22 mouse cellular contexts compared by ENCODE assay signal in the genomic region with DNA sequence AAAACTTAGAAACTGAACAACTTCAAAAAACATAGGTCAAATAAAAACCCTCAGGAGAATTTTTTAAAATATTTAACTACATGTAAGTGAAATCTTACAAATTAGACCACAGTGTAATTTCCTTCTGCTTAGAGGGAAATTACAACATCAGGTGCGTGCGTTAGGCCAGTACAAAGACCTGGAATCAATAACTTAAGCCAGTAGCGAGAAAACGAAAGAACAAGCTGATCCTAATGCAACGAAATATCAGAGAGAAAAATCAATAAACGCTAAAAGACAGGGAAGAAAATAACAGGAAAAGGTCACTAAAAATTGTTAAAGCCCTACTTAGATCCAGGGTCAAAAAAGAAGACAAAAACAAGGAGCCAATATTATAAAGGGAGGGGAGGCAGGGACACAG. TPM values are rescaled to one million over a fixed set of nuclear protein-coding genes. Genes with fewer than 3 reads are reported as not detected.
DNase-seq lines count a peak whose midpoint lies in the region; ATAC-seq and TF ChIP-seq lines count a peak whose summit lies in the region.
"Had no signal": no experiment of that assay in that cellular context is flagged by ENCODE, and none has a peak within 500 bp of the region (broad histone marks: within the 10 kb centered on the region; RNA-seq: fewer than 3 reads in every experiment).

No protein-coding gene starts in this region.

- WGBS in liver, adult 2 months, result 25% methylated on average over 6 of the region's 6 CpGs
- 84% methylated on average over 6 of the region's 6 CpGs for WGBS in liver, embryonic 11.5 days
- 71% methylated on average over 6 of the region's 6 CpGs for WGBS in stomach, embryonic 15.5 days
- WGBS in stomach, postnatal 0 days, result 76% methylated on average over 6 of the region's 6 CpGs
- WGBS in liver, embryonic 15.5 days (ENCODE audit: insufficient replicate concordance), result 46% methylated on average over 6 of the region's 6 CpGs
- 82% methylated on average over 6 of the region's 6 CpGs for WGBS in lung, adult 2 months

- H3K4me1 ChIP-seq in liver, adult 2 months (ENCODE audit: control insufficient read depth, insufficient read depth, low read length), result peaks cover 13% of the 10 kb centered on the region
- H3K4me1 ChIP-seq in liver, embryonic 11.5 days (replicated peaks; ENCODE audit: control insufficient read depth, insufficient read depth, low read length), result peaks cover 24% of the 10 kb centered on the region
- H3K4me1 ChIP-seq in stomach, embryonic 15.5 days, result no peaks in the 10 kb centered on the region
- H3K4me1 ChIP-seq in stomach, postnatal 0 days (replicated peaks; ENCODE audit: control insufficient read depth, insufficient read depth), result no peaks in the 10 kb centered on the region
- H3K4me1 ChIP-seq in liver, embryonic 15.5 days (replicated peaks), result peaks cover 43% of the 10 kb centered on the region
- H3K4me1 ChIP-seq in lung, adult 2 months (ENCODE audit: control insufficient read depth, insufficient read depth, low read length), result peaks cover 3% of the 10 kb centered on the region; the same call in 1 of the 2 replicates
- H3K4me1 ChIP-seq: forebrain, embryonic 10.5 days; forebrain, embryonic 13.5 days; hindbrain, embryonic 12.5 days had no signal

- no peaks in the 10 kb centered on the region for H3K9me3 ChIP-seq in liver, embryonic 11.5 days (ENCODE audit: control insufficient read depth, low read length)
- no peaks in the 10 kb centered on the region for H3K9me3 ChIP-seq in stomach, embryonic 15.5 days
- no peaks in the 10 kb centered on the region for H3K9me3 ChIP-seq in stomach, postnatal 0 days (ENCODE audit: control insufficient read depth, low read length)
- H3K9me3 ChIP-seq in liver, embryonic 15.5 days (replicated peaks), result no peaks in the 10 kb centered on the region
- H3K9me3 ChIP-seq: forebrain, embryonic 10.5 days; forebrain, embryonic 13.5 days; hindbrain, embryonic 12.5 days had no signal

- peak overlapping the region; percentile 99 for H3K27ac ChIP-seq in liver, adult 2 months (replicated peaks; ENCODE audit: insufficient read depth, low read depth, low read length)
- no peak overlapping the region for H3K27ac ChIP-seq in liver, embryonic 11.5 days (ENCODE audit: low read depth, low read length)
- H3K27ac ChIP-seq in stomach, embryonic 15.5 days, result no peak overlapping the region
- no peak overlapping the region for H3K27ac ChIP-seq in stomach, postnatal 0 days (replicated peaks)
- H3K27ac ChIP-seq in liver, embryonic 15.5 days (replicated peaks), result 0 out of 2 replicates have a peak overlapping the region, but pooled peaks have one; percentile 51
- H3K27ac ChIP-seq: forebrain, embryonic 10.5 days; forebrain, embryonic 13.5 days; hindbrain, embryonic 12.5 days had no signal

- no peak for TF ChIP-seq EP300 in stomach, postnatal 0 days (optimal IDR thresholded peaks at IDR 0.05)

- peak; percentile 91 for DNase-seq in liver, adult 2 months (ENCODE audit: extremely low read depth, low read depth, low spot score)
- no peak for DNase-seq in liver, embryonic 11.5 days (ENCODE audit: low spot score)
- no peak for DNase-seq in stomach, postnatal 0 days (ENCODE audit: low spot score)
- no peak for DNase-seq in testis, postnatal 10 days (ENCODE audit: low spot score)
- no peak for DNase-seq in lung, adult 2 months
- DNase-seq: adrenal gland, adult 8-10 months; adrenal gland, postnatal 25 days; cerebellum, adult 18-20 months; cerebellum, adult 9-10 months; cerebellum, postnatal 14 days; gastrocnemius, postnatal 10 days; gastrocnemius, postnatal 36 days; heart, adult 11 months had no signal

- peaks cover 15% of the 10 kb centered on the region; the same call in 1 of the 2 replicates for H3K79me2 ChIP-seq in liver, adult 2 months (ENCODE audit: control insufficient read depth, insufficient read depth, low read length)

- no peak for TF ChIP-seq POLR2A in liver, adult 2 months (IDR thresholded peaks at IDR 0.05; ENCODE audit: extremely low read depth, insufficient read depth, low read length)
- no peak for TF ChIP-seq POLR2A in lung, adult 2 months (IDR thresholded peaks at IDR 0.05; ENCODE audit: borderline replicate concordance, extremely low read depth, low read depth, low read length)

- H3K27me3 ChIP-seq in liver, adult 2 months (ENCODE audit: control insufficient read depth, insufficient read depth, low read length), result no peaks in the 10 kb centered on the region
- no peaks in the 10 kb centered on the region for H3K27me3 ChIP-seq in liver, embryonic 11.5 days (replicated peaks; ENCODE audit: control insufficient read depth, insufficient read depth, low read length)
- no peaks in the 10 kb centered on the region for H3K27me3 ChIP-seq in stomach, embryonic 15.5 days (replicated peaks)
- H3K27me3 ChIP-seq in stomach, postnatal 0 days (ENCODE audit: control insufficient read depth, insufficient read depth, low read length), result no peaks in the 10 kb centered on the region
- no peaks in the 10 kb centered on the region for H3K27me3 ChIP-seq in liver, embryonic 15.5 days
- H3K27me3 ChIP-seq: forebrain, embryonic 13.5 days; hindbrain, embryonic 12.5 days had no signal

- no peak for ATAC-seq in liver, embryonic 11.5 days (replicated peaks; ENCODE audit: low FRiP score)
- no peak for ATAC-seq in stomach, embryonic 15.5 days (ENCODE audit: insufficient read depth, low FRiP score, low read depth)
- ATAC-seq in stomach, postnatal 0 days (ENCODE audit: low FRiP score, low TSS enrichment), result no peak
- no peak for ATAC-seq in liver, embryonic 15.5 days (ENCODE audit: insufficient read depth)
- ATAC-seq in megakaryocyte, adult 5-6 weeks (ENCODE audit: poor library complexity, severe bottlenecking), result 0 out of 2 replicates have a peak, but pooled peaks have one; percentile 13
- ATAC-seq: CD4-positive, CD25-positive, alpha-beta regulatory T cell, adult 4 months; forebrain, embryonic 13.5 days; forebrain, embryonic 16.5 days had no signal

- no peaks in the 10 kb centered on the region for H3K36me3 ChIP-seq in liver, adult 2 months (ENCODE audit: control insufficient read depth, insufficient read depth, low read length)
- H3K36me3 ChIP-seq in liver, embryonic 11.5 days (ENCODE audit: control insufficient read depth, insufficient read depth, low read length), result no peaks in the 10 kb centered on the region
- no peaks in the 10 kb centered on the region for H3K36me3 ChIP-seq in stomach, embryonic 15.5 days
- no peaks in the 10 kb centered on the region for H3K36me3 ChIP-seq in stomach, postnatal 0 days (ENCODE audit: control insufficient read depth, insufficient read depth, low read length)
- no peaks in the 10 kb centered on the region for H3K36me3 ChIP-seq in liver, embryonic 15.5 days (replicated peaks)
- H3K36me3 ChIP-seq: forebrain, embryonic 10.5 days; hindbrain, embryonic 12.5 days had no signal

- peak overlapping the region; percentile 46; the same call in 1 of the 2 replicates for H3K4me3 ChIP-seq in liver, adult 2 months (ENCODE audit: insufficient read depth, low read depth, low read length)
- no peak overlapping the region for H3K4me3 ChIP-seq in liver, embryonic 11.5 days (ENCODE audit: low read depth, low read length)
- no peak overlapping the region for H3K4me3 ChIP-seq in stomach, embryonic 15.5 days (replicated peaks)
- no peak overlapping the region for H3K4me3 ChIP-seq in stomach, postnatal 0 days (ENCODE audit: low read depth, low read length)
- H3K4me3 ChIP-seq in liver, embryonic 15.5 days (replicated peaks), result no peak overlapping the region
- no peak overlapping the region for H3K4me3 ChIP-seq in lung, adult 2 months (replicated peaks; ENCODE audit: extremely low read depth, low read depth, low read length)
- H3K4me3 ChIP-seq: forebrain, embryonic 10.5 days; forebrain, embryonic 13.5 days; hindbrain, embryonic 12.5 days had no signal

- no peak for TF ChIP-seq CTCF in liver, adult 2 months (IDR thresholded peaks at IDR 0.05; ENCODE audit: low read depth, low read length)
- TF ChIP-seq CTCF in stomach, postnatal 0 days (IDR thresholded peaks at IDR 0.05; ENCODE audit: low read depth), result no peak
- no peak for TF ChIP-seq CTCF in lung, adult 2 months (IDR thresholded peaks at IDR 0.05; ENCODE audit: insufficient read depth, low read length)

- no peak overlapping the region for H3K4me2 ChIP-seq in liver, embryonic 11.5 days
- H3K4me2 ChIP-seq in stomach, embryonic 15.5 days, result 0 out of 2 replicates have a peak overlapping the region, but pooled peaks have one; percentile 4
- no peak overlapping the region for H3K4me2 ChIP-seq in stomach, postnatal 0 days (replicated peaks; ENCODE audit: low read depth)
- H3K4me2 ChIP-seq in liver, embryonic 15.5 days, result no peak overlapping the region; the same call in none of the 2 replicates
- H3K4me2 ChIP-seq: forebrain, embryonic 13.5 days; heart, embryonic 11.5 days; hindbrain, embryonic 12.5 days had no signal

- peak overlapping the region; percentile 86 for H3K9ac ChIP-seq in liver, adult 2 months (ENCODE audit: low read depth, low read length)
- no peak overlapping the region for H3K9ac ChIP-seq in liver, embryonic 11.5 days (ENCODE audit: low read depth, low read length)
- H3K9ac ChIP-seq in stomach, embryonic 15.5 days, result no peak overlapping the region
- no peak overlapping the region for H3K9ac ChIP-seq in stomach, postnatal 0 days (ENCODE audit: low read length)
- H3K9ac ChIP-seq in liver, embryonic 15.5 days, result no peak overlapping the region
- H3K9ac ChIP-seq: forebrain, embryonic 13.5 days; hindbrain, embryonic 12.5 days had no signal

RNA-seq across cellular contexts. Expression of gene Tbc1d8, which starts 44.3 kb away (rescaled TPM):
- 7.0 and 12.6 TPM in 2 replicates for total RNA-seq in liver, adult 2 months (2014; rRNA removed)
- polyA plus RNA-seq in liver, adult 2 months (2012; rRNA removed), result 8.2 and 13.9 TPM in 2 replicates
- 6.7 and 9.3 TPM in 2 replicates for polyA plus RNA-seq in liver, embryonic 11.5 days (2014; fragmentation: Nextera tagmentation; extraction: Ambion mirVana)
- polyA plus RNA-seq in stomach, embryonic 15.5 days (2015; fragmentation: Nextera tagmentation; extraction: Ambion mirVana), result 11.7 and 12.5 TPM in 2 replicates
- 5.3 and 7.3 TPM in 2 replicates for polyA plus RNA-seq in stomach, postnatal 0 days (2015; fragmentation: Nextera tagmentation; extraction: Ambion mirVana)
- 5.0 and 6.3 TPM in 2 replicates for polyA plus RNA-seq in liver, embryonic 15.5 days (2015; fragmentation: Nextera tagmentation; extraction: Ambion mirVana)
- 60.6 and 61.8 TPM in 2 replicates for total RNA-seq in megakaryocyte, adult 5-6 weeks (2015)
- 35.5 and 46.5 TPM in 2 replicates for total RNA-seq in megakaryocyte, adult 5-6 weeks (2017)
- polyA plus RNA-seq in lung, adult 2 months (2012; rRNA removed), result 27.2 and 30.9 TPM in 2 replicates

Comparison
In these comparisons a context has a peak if more than half of its experiments do, and no peak if none do; other contexts are left out.
1. H3K27ac ChIP-seq: peak in liver, adult 2 months (single experiment) and liver, embryonic 15.5 days (single experiment); none in liver, embryonic 11.5 days (single experiment), stomach, embryonic 15.5 days (single experiment) and stomach, postnatal 0 days (single experiment).